Mouse (Mus musculus) midbrain, embryonic 13.5 days (tissue): ENCODE measurements around the gene Hoxa9. TPM values are rescaled to one million over a fixed set of nuclear protein-coding genes. Genes with fewer than 3 reads are reported as not detected.
A peak's percentile ranks its signal among the peaks of the same experiment; 100 is the strongest.

Experiments used
- ATAC-seq: fragments of 200-750 bp; cut with Nextera tagmentation; 2 replicates; pipeline ENCODE4 v1.8.0; 2017; ENCODE audit warnings: mild to moderate bottlenecking, moderate TSS enrichment, moderate library complexity
- H3K27ac ChIP-seq: fragments of 300-500 bp; sonication (generic); 2 replicates; pipeline ENCODE4 v1.5.1; 2015; ENCODE audit warnings: inconsistent platforms, mild to moderate bottlenecking, moderate library complexity
- H3K27me3 ChIP-seq: fragments of 300-500 bp; sonication (generic); 2 replicates; pipeline ENCODE4 v1.6.1; 2015; ENCODE audit warnings: mild to moderate bottlenecking, inconsistent platforms
- H3K36me3 ChIP-seq: fragments of 300-500 bp; sonication (generic); 2 replicates; pipeline ENCODE4 v1.6.1; 2015; ENCODE audit warnings: mild to moderate bottlenecking, inconsistent platforms
- H3K4me1 ChIP-seq: fragments of 300-500 bp; sonication (generic); replicated peaks from 2 replicates; pipeline ENCODE4 v1.6.1; 2015; ENCODE audit warnings: inconsistent platforms
- H3K4me2 ChIP-seq: fragments of 300-500 bp; sonication (generic); replicated peaks from 2 replicates; pipeline ENCODE4 v1.6.1; 2015; ENCODE audit warnings: moderate library complexity, mild to moderate bottlenecking, inconsistent platforms
- H3K4me3 ChIP-seq: fragments of 300-500 bp; sonication (generic); replicated peaks from 2 replicates; pipeline ENCODE4 v1.5.1; 2015; ENCODE audit warnings: mild to moderate bottlenecking, inconsistent platforms
- H3K9ac ChIP-seq: fragments of 300-500 bp; sonication (generic); replicated peaks from 2 replicates; pipeline ENCODE4 v1.6.1; 2015; ENCODE audit warnings: mild to moderate bottlenecking, inconsistent platforms
- H3K9me3 ChIP-seq: fragments of 300-500 bp; sonication (generic); 2 replicates; pipeline ENCODE4 v1.6.1; 2016; ENCODE audit warnings: mild to moderate bottlenecking, inconsistent platforms
- WGBS: fragments of 180-500 bp; shearing (Covaris S2); methylation state at CpG from one replicate; pipeline ENCODE4 v1.1.7; 2015; 5-methylcytosine and 5-hydroxymethylcytosine counted together
- polyA plus RNA-seq: library from polyadenylated mRNA; unstranded; fragments of >200 nt; fragmentation: Nextera tagmentation; extraction: Ambion mirVana; gene quantifications from 2 replicates; pipeline ENCODE4 v1.2.1, GENCODE M21; 2015

Hoxa9 gene
- polyA plus RNA-seq, 1 experiment from 2014 or later: not detected

GRCm38 (mm10) chr6:52246916-52247315 is 16.0 kb upstream of the Hoxa9 start:
- Histone ChIP-seq H3K9ac (no peak overlapping the region), H3K4me1 (no peaks in the 10 kb centered on the region; the same call in 1 of the 2 replicates), H3K27ac (no peak overlapping the region), H3K4me2 (no peak overlapping the region), H3K27me3 (peaks cover 100% of the 10 kb centered on the region), H3K4me3 (no peak overlapping the region), H3K36me3 (no peaks in the 10 kb centered on the region), H3K9me3 (no peaks in the 10 kb centered on the region)
- WGBS: 5% methylated on average over 3 of the region's 3 CpGs
- no peak for ATAC-seq

DNA sequence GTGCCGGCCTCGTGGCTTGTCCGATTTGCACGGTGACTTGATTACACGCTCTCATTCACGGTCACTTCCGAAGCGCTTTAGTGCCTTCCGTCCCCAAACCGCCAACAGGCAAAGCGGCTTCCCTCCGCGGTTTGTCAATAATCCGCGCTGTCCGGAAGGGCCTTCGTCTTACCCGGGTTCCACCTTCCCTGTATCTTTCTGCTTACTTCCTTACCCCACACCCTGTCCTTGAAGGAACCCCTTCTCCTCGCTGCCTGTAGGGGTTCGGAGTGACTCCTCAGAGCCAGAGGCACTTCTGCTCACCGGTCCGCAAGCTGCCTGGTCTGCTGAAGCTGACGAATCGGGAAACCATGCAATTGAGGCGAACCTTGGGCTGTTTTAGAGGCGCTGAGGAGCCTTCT is 15.5 kb upstream of the Hoxa9 start:
- ATAC-seq: no peak
- Histone ChIP-seq H3K4me1 (no peaks in the 10 kb centered on the region; the same call in 1 of the 2 replicates), H3K4me3 (no peak overlapping the region), H3K36me3 (no peaks in the 10 kb centered on the region), H3K9me3 (no peaks in the 10 kb centered on the region), H3K27me3 (peaks cover 100% of the 10 kb centered on the region), H3K9ac (no peak overlapping the region), H3K4me2 (no peak overlapping the region), H3K27ac (no peak overlapping the region)
- WGBS: 1% methylated on average over 26 of the region's 26 CpGs

DNA sequence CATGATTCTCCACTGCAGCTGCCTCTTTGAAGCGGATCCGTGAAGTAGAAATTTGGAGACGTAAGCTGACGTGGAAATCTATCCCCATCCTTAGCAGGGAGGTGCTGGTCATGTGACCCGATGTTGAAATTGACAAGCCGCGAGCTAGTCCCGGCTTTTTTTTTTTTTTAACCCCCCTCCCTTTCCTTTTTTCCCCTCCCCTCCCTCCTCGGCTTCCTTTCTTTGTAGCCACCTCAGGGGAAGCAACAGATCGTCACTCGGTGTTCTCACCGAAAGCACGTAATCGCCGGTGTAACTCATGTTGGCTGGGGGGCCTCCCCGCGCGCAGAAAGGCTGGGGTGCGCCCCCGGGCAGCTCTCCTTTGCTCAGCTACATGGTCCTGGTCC is 14.9 kb upstream of the Hoxa9 start, which contains the start of gene Hoxa11:
TSS of gene Hoxa11 (minus strand) at position 54 of the 386 bp plus-strand sequence.
- H3K4me2 ChIP-seq: no peak within 1 kb of the TSS
- H3K27ac ChIP-seq: no peak within 1 kb of the TSS
- H3K4me1 ChIP-seq: no peaks in the 10 kb centered on the region; the same call in 1 of the 2 replicates
- WGBS: under 1% methylated on average over 20 of the region's 20 CpGs
- no peaks in the 10 kb centered on the region for H3K36me3 ChIP-seq
- ATAC-seq: no peak
- H3K9ac ChIP-seq: no peak within 1 kb of the TSS
- H3K4me3 ChIP-seq: no peak within 1 kb of the TSS
- H3K27me3 ChIP-seq: peaks cover 100% of the 10 kb centered on the region
- H3K9me3 ChIP-seq: no peaks in the 10 kb centered on the region

DNA sequence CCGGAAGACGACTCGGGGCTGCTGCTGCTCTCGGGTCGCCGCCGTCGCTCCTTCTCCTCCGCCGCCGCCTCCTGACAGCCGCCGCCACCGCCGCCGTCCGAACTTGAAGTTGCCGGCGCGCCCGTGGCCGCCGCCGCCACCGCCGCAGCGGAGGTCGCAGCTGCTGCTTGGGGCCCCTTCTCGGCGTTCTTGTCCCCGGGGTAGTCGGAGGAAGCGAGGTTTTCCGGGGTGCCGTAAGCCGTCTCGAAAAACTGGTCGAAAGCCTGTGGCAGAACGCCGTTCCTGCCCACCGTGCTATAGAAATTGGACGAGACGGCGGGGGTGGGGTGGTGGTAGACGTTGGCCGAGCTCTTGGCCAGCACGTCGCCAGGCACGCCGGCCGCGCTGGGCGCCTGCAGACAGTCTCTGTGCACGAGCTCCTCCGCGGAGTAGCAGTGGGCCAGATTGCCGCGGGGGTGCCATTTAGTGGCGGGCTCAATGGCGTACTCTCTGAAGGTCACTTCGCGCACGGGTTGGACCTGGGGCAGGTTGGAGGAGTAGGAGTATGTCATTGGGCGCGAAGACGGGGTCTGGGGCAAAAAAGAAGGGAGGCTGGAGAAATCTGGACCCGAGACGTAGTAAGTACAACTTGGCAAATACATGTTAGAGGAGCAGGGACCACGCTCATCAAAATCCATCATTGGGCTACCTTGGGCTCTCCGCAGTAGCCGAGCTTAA is 14.3 kb upstream of the Hoxa9 start:
- H3K4me2 ChIP-seq: no peak overlapping the region
- peaks cover 100% of the 10 kb centered on the region for H3K27me3 ChIP-seq
- ATAC-seq: no peak
- H3K9me3 ChIP-seq: no peaks in the 10 kb centered on the region
- no peaks in the 10 kb centered on the region for H3K36me3 ChIP-seq
- H3K9ac ChIP-seq: no peak overlapping the region
- H3K4me3 ChIP-seq: no peak overlapping the region
- WGBS: under 1% methylated on average over 68 of the region's 71 CpGs
- H3K4me1 ChIP-seq: peaks cover under 1% of the 10 kb centered on the region; the same call in 1 of the 2 replicates
- no peak overlapping the region for H3K27ac ChIP-seq

DNA sequence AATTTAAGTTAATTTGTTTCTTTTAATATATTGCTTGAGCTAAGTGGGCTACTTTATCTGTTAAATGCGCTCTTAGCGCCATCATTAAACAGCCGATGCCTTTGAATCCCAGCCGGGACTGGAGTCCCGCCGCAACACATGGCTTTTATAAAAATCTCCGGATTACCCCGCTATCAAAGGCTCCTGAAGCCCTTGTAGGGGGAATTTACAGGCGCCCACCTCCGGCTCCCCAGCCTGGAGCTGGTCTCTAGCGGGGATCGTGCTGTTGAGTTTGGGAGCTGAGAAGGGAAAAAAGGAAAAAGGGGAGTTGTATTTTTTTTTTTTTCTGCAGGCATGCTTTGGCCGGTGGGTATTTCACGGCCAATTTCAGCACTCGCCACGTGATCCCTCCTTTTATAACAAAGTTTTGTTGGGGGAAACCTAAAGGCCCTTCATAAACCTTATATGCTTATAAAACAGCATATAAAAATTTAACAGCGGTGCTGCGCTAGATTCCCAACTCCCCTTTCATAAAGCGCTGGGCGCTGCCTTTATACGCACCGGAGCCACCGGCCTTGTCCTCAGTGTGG is 13.7 kb upstream of the Hoxa9 start:
- no peak overlapping the region for H3K9ac ChIP-seq
- no peaks in the 10 kb centered on the region for H3K36me3 ChIP-seq
- WGBS: under 1% methylated on average over 23 of the region's 23 CpGs
- H3K27me3 ChIP-seq: peaks cover 100% of the 10 kb centered on the region
- peaks cover 3% of the 10 kb centered on the region; the same call in 1 of the 2 replicates for H3K4me1 ChIP-seq
- no peak overlapping the region for H3K27ac ChIP-seq
- ATAC-seq: no peak
- H3K4me3 ChIP-seq: no peak overlapping the region
- H3K9me3 ChIP-seq: no peaks in the 10 kb centered on the region
- H3K4me2 ChIP-seq: no peak overlapping the region

- Histone ChIP-seq H3K4me1 (peaks cover 3% of the 10 kb centered on the region; the same call in 1 of the 2 replicates), H3K27ac (no peak overlapping the region), H3K9me3 (no peaks in the 10 kb centered on the region), H3K9ac (no peak overlapping the region), H3K4me3 (no peak overlapping the region), H3K36me3 (no peaks in the 10 kb centered on the region), H3K27me3 (peaks cover 99% of the 10 kb centered on the region), H3K4me2 (no peak overlapping the region)
- no peak for ATAC-seq
- under 1% methylated on average over 12 of the region's 12 CpGs for WGBS
Measured at GRCm38 (mm10) chr6:52243681-52244121, 12.8 kb upstream of the Hoxa9 start.

DNA sequence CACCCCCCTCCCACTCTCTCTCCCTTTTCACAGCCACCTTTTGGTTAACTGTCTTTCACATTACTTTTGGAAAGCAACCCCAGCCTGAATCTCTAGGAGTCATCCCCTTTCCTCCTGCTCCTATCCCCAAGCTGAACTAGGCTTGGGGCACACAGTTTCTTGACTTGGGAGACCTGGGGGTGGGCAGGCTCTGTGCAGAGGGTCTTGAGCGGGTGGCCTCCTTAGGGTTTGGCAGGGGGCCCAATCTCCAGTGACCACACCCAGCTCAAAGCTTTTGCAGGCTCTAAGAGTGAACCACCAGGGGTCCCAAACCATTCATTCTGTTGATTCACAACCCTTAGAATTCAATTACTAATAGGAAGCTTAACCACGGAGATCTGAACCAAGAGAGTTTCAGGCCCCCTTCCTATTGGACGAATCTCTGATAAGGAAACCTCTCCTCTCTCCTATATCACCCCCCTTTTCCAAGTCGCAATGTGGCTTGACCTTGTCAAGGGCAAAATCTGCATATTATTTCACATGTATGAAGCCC is 12.0 kb upstream of the Hoxa9 start:
- Histone ChIP-seq H3K4me1 (peaks cover 3% of the 10 kb centered on the region; the same call in 1 of the 2 replicates), H3K36me3 (no peaks in the 10 kb centered on the region), H3K27ac (no peak overlapping the region), H3K27me3 (peaks cover 99% of the 10 kb centered on the region), H3K9me3 (no peaks in the 10 kb centered on the region), H3K4me3 (no peak overlapping the region), H3K9ac (no peak overlapping the region), H3K4me2 (no peak overlapping the region)
- ATAC-seq: no peak
- 1% methylated on average over 4 of the region's 4 CpGs for WGBS

GRCm38 (mm10) chr6:52241001-52241621 is 10.2 kb upstream of the Hoxa9 start:
- no peak for ATAC-seq
- H3K4me2 ChIP-seq: no peak overlapping the region
- no peak overlapping the region for H3K27ac ChIP-seq
- no peaks in the 10 kb centered on the region for H3K36me3 ChIP-seq
- H3K4me1 ChIP-seq: peaks cover 3% of the 10 kb centered on the region; the same call in 1 of the 2 replicates
- no peak overlapping the region for H3K4me3 ChIP-seq
- no peaks in the 10 kb centered on the region for H3K9me3 ChIP-seq
- H3K27me3 ChIP-seq: peaks cover 99% of the 10 kb centered on the region
- no peak overlapping the region for H3K9ac ChIP-seq
- 7% methylated on average over 9 of the region's 9 CpGs for WGBS

GRCm38 (mm10) chr6:52240389-52241000 is 9.6 kb upstream of the Hoxa9 start, which contains the start of gene Hoxa10:
Hoxa10 (minus strand) TSS chr6:52240854.
- 3% methylated on average over 35 of the region's 35 CpGs for WGBS
- Histone ChIP-seq H3K9me3 (no peaks in the 10 kb centered on the region), H3K27ac (no peak within 1 kb of the TSS), H3K4me2 (no peak within 1 kb of the TSS), H3K36me3 (no peaks in the 10 kb centered on the region), H3K4me1 (peaks cover 3% of the 10 kb centered on the region; the same call in 1 of the 2 replicates), H3K27me3 (peaks cover 99% of the 10 kb centered on the region), H3K9ac (no peak within 1 kb of the TSS), H3K4me3 (0 out of 2 replicates have a peak within 1 kb of the TSS, but pooled peaks have one; percentile 11)
- ATAC-seq: no peak

- H3K27me3 ChIP-seq: peaks cover 99% of the 10 kb centered on the region
- H3K36me3 ChIP-seq: no peaks in the 10 kb centered on the region
- peaks cover 3% of the 10 kb centered on the region; the same call in 1 of the 2 replicates for H3K4me1 ChIP-seq
- H3K9me3 ChIP-seq: no peaks in the 10 kb centered on the region
- no peak overlapping the region for H3K4me2 ChIP-seq
- no peak overlapping the region for H3K9ac ChIP-seq
- H3K27ac ChIP-seq: no peak overlapping the region
- H3K4me3 ChIP-seq: 0 out of 2 replicates have a peak overlapping the region, but pooled peaks have one; percentile 11
- ATAC-seq: no peak
- 2% methylated on average over 30 of the region's 30 CpGs for WGBS
Measured at GRCm38 (mm10) chr6:52239625-52240388, 8.9 kb upstream of the Hoxa9 start.

DNA sequence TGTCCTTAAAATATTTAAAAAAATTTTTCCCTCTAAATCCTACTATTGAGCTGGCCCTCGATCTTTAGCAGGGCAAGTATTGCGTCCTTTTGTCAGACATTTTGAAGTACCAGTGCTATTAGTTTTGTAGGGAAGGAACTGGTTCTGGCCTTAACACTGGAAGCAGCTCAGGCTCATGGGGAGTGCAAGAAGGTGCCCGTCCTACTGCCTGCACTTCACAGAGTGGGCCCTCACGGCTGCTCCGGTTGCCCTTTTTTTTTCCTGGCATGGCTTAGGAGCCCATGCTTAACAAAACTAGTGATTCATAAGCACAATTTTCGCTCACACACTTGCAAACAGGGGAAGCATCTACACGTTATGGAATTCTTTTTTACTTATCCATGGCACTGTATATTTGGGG is 8.1 kb upstream of the Hoxa9 start:
- H3K9ac ChIP-seq: no peak overlapping the region
- H3K4me3 ChIP-seq: no peak overlapping the region
- no peak overlapping the region for H3K27ac ChIP-seq
- H3K4me1 ChIP-seq: 0 out of 2 replicates have a peak, but pooled peaks cover 3% of the 10 kb centered on the region
- H3K27me3 ChIP-seq: peaks cover 99% of the 10 kb centered on the region
- H3K4me2 ChIP-seq: no peak overlapping the region
- H3K36me3 ChIP-seq: no peaks in the 10 kb centered on the region
- WGBS: 2% methylated on average over 7 of the region's 7 CpGs
- ATAC-seq: no peak
- H3K9me3 ChIP-seq: no peaks in the 10 kb centered on the region
